Mouse (Mus musculus) MEL (cell line): ENCODE results near the gene Adam17. TPM values are rescaled to one million over a fixed set of nuclear protein-coding genes. Genes with fewer than 3 reads are reported as not detected.

Experiments
- DNase-seq: peaks from one replicate; pipeline ENCODE4 v3.0.0; 2011; ENCODE audit warnings: low read depth, low spot score
- H3K27ac ChIP-seq: 2 replicates; pipeline ENCODE4 v1.5.1; 2012; ENCODE audit warnings: low read depth, mild to moderate bottlenecking, control low read depth, low read length, moderate library complexity; ENCODE audit not compliant: control insufficient read depth
- H3K27me3 ChIP-seq, 2 experiments: fragments of 150-350 bp in 1 of 2; sonication (generic) in 1 of 2; 2 replicates each; pipeline ENCODE4 v1.6.1; 2012; ENCODE audit warnings: low read length in 2 of 2, mild to moderate bottlenecking in 2 of 2, improper control_type of control experiment in 1 of 2, moderate library complexity in 1 of 2; ENCODE audit not compliant: insufficient read depth in 2 of 2, control insufficient read depth in 1 of 2
- H3K36me3 ChIP-seq, 2 experiments: 2 replicates each; pipeline ENCODE4 v1.6.1; 2012 to 2014; ENCODE audit warnings: low read length in 2 of 2, improper control_type of control experiment in 1 of 2, inconsistent platforms in 1 of 2, mild to moderate bottlenecking in 1 of 2; ENCODE audit not compliant: insufficient read depth in 2 of 2, control insufficient read depth in 1 of 2
- H3K4me1 ChIP-seq, 2 experiments: fragments of 150-350 bp in 1 of 2; sonication (generic) in 1 of 2; 2 replicates each; pipeline ENCODE4 v1.6.1; 2012; ENCODE audit warnings: low read length in 2 of 2, improper control_type of control experiment in 1 of 2, mild to moderate bottlenecking in 1 of 2; ENCODE audit not compliant: insufficient read depth in 2 of 2, control insufficient read depth in 1 of 2
- H3K4me3 ChIP-seq, 2 experiments: fragments of 150-350 bp in 1 of 2; sonication (generic) in 1 of 2; 2 replicates each; pipeline ENCODE4 v1.5.1; 2012; ENCODE audit warnings: low read depth in 2 of 2, low read length in 2 of 2, mild to moderate bottlenecking in 2 of 2, moderate library complexity in 2 of 2, control low read depth in 1 of 2, improper control_type of control experiment in 1 of 2; ENCODE audit not compliant: control insufficient read depth in 1 of 2, insufficient read depth in 1 of 2
- H3K79me2 ChIP-seq: 2 replicates; pipeline ENCODE4 v1.6.1; 2012; ENCODE audit warnings: mild to moderate bottlenecking, low read length, moderate library complexity; ENCODE audit not compliant: control insufficient read depth, poor library complexity, insufficient read depth
- H3K9ac ChIP-seq: 2 replicates; pipeline ENCODE4 v1.6.1; 2012; ENCODE audit warnings: low read depth, mild to moderate bottlenecking, control low read depth, low read length, moderate library complexity; ENCODE audit not compliant: control insufficient read depth, poor library complexity, severe bottlenecking
- H3K9me3 ChIP-seq: fragments of 150-350 bp; sonication (generic); replicated peaks from 2 replicates; pipeline ENCODE4 v1.6.1; 2012; ENCODE audit warnings: mild to moderate bottlenecking, low read length, improper control_type of control experiment, moderate library complexity; ENCODE audit not compliant: insufficient read depth
- CHD1 ChIP-seq: IDR thresholded peaks from 2 replicates; pipeline ENCODE4 v1.6.1; 2012; ENCODE audit warnings: low read depth, mild to moderate bottlenecking, inconsistent platforms, low read length, improper control_type of control experiment
- CHD2 ChIP-seq: IDR thresholded peaks from 2 replicates; pipeline ENCODE4 v1.6.1; 2011; ENCODE audit warnings: low read length, improper control_type of control experiment
- CTCF ChIP-seq, 3 experiments: IDR thresholded peaks in 2 of 3; conservative IDR thresholded peaks in 1 of 3; 2 replicates each; pipeline ENCODE4 v1.5.1; 2011 to 2012; ENCODE audit warnings: low read length in 3 of 3, low read depth in 2 of 3, mild to moderate bottlenecking in 2 of 3, improper control_type of control experiment in 1 of 3, inconsistent platforms in 1 of 3, mixed read lengths in 1 of 3, moderate library complexity in 1 of 3; ENCODE audit not compliant: control insufficient read depth in 1 of 3, insufficient read depth in 1 of 3, poor library complexity in 1 of 3, severe bottlenecking in 1 of 3
- E2F4 ChIP-seq: IDR thresholded peaks from 2 replicates; pipeline ENCODE4 v1.6.1; 2011; ENCODE audit warnings: low read depth, low read length, improper control_type of control experiment, borderline replicate concordance
- EP300 ChIP-seq, 2 experiments: IDR thresholded peaks; 2 replicates each; pipeline ENCODE4 v1.6.1; 2011; ENCODE audit warnings: improper control_type of control experiment in 2 of 2, low read length in 2 of 2, low read depth in 1 of 2, mild to moderate bottlenecking in 1 of 2
- GATA1 ChIP-seq: IDR thresholded peaks from 2 replicates; pipeline ENCODE4 v1.6.1; 2011; ENCODE audit warnings: low read depth, low read length, improper control_type of control experiment
- HCFC1 ChIP-seq: IDR thresholded peaks from 2 replicates; pipeline ENCODE4 v1.6.1; 2012; ENCODE audit warnings: low read depth, mild to moderate bottlenecking, inconsistent platforms, low read length, improper control_type of control experiment, moderate library complexity
- MAFK ChIP-seq: IDR thresholded peaks from 2 replicates; pipeline ENCODE4 v1.6.1; 2011; ENCODE audit warnings: low read depth, mild to moderate bottlenecking, low read length, improper control_type of control experiment, borderline replicate concordance
- MEF2A ChIP-seq: IDR thresholded peaks from 2 replicates; pipeline ENCODE4 v1.6.1; 2014; ENCODE audit warnings: low read depth, mild to moderate bottlenecking, inconsistent platforms, low read length, improper control_type of control experiment; ENCODE audit not compliant: poor library complexity, insufficient replicate concordance, severe bottlenecking; ENCODE audit errors: extremely low read depth
- MYB ChIP-seq: IDR thresholded peaks from 2 replicates; pipeline ENCODE4 v1.6.1; 2011; ENCODE audit warnings: mild to moderate bottlenecking, low read depth, low read length, improper control_type of control experiment
- MYC ChIP-seq: IDR thresholded peaks from 2 replicates; pipeline ENCODE4 v1.6.1; 2011; ENCODE audit warnings: low read depth, mild to moderate bottlenecking, low read length, improper control_type of control experiment, moderate library complexity
- NRF1 ChIP-seq: IDR thresholded peaks from 2 replicates; pipeline ENCODE4 v1.6.1; 2014; ENCODE audit warnings: low read depth, mild to moderate bottlenecking, inconsistent platforms, low read length, improper control_type of control experiment, moderate library complexity; ENCODE audit not compliant: poor library complexity, insufficient read depth, severe bottlenecking
- POLR2A ChIP-seq, 2 experiments: IDR thresholded peaks; 2 replicates each; pipeline ENCODE4 v1.6.1; 2011 to 2012; ENCODE audit warnings: low read length in 2 of 2, mild to moderate bottlenecking in 2 of 2, control low read depth in 1 of 2, improper control_type of control experiment in 1 of 2, low read depth in 1 of 2, moderate library complexity in 1 of 2; ENCODE audit not compliant: control insufficient read depth in 1 of 2, insufficient read depth in 1 of 2, poor library complexity in 1 of 2
- POLR2AphosphoS5 ChIP-seq: IDR thresholded peaks from 2 replicates; pipeline ENCODE4 v1.6.1; 2012; ENCODE audit warnings: low read depth, borderline replicate concordance, mild to moderate bottlenecking, inconsistent platforms, low read length, moderate library complexity, mixed read lengths
- SIN3A ChIP-seq: IDR thresholded peaks from 2 replicates; pipeline ENCODE4 v1.6.1; 2012; ENCODE audit warnings: low read length, improper control_type of control experiment, inconsistent platforms
- TAL1 ChIP-seq: IDR thresholded peaks from 2 replicates; pipeline ENCODE4 v1.6.1; 2012; ENCODE audit warnings: mild to moderate bottlenecking, inconsistent platforms, low read length, moderate library complexity, mixed read lengths
- TBP ChIP-seq: IDR thresholded peaks from 2 replicates; pipeline ENCODE4 v1.8.0; 2011; ENCODE audit warnings: low read depth, low read length, improper control_type of control experiment
- USF1 ChIP-seq: IDR thresholded peaks from 2 replicates; pipeline ENCODE4 v1.6.1; 2014; ENCODE audit warnings: low read depth, mild to moderate bottlenecking, inconsistent platforms, low read length, improper control_type of control experiment, moderate library complexity
- USF2 ChIP-seq, 2 experiments: IDR thresholded peaks; 2 replicates each; pipeline ENCODE4 v1.6.1; 2011 to 2012; ENCODE audit warnings: improper control_type of control experiment in 2 of 2, low read length in 2 of 2, borderline replicate concordance in 1 of 2, inconsistent platforms in 1 of 2, low read depth in 1 of 2, mild to moderate bottlenecking in 1 of 2; ENCODE audit not compliant: insufficient read depth in 1 of 2
- polyA plus RNA-seq, 2 experiments: library from polyadenylated mRNA; stranded (reverse) in 1 of 2; unstranded in 1 of 2; fragments of >175 nt in 1 of 2; fragments of >200 nt in 1 of 2; gene quantifications; 2 replicates each; pipeline versions ENCODE4 v1.2.1 to v1.2.4; 2012; ENCODE audit warnings: low replicate concordance in 2 of 2, low read depth in 1 of 2; ENCODE audit not compliant: insufficient read length in 2 of 2, insufficient read depth in 1 of 2, missing spikeins in 1 of 2
- total RNA-seq: library from RNA; depleted of rRNA; stranded (reverse); fragments of 300-350 nt; gene quantifications from 2 replicates; pipeline ENCODE4 v1.2.3, GENCODE M21; 2012

Adam17 gene
- total and polyA plus RNA-seq, 3 experiments = 12.9 to 14.2 TPM; not detected in 1

GRCm38 (mm10) chr12:21302361-21302783 is 71.1 kb downstream of the Adam17 start:
- H3K27me3 ChIP-seq = no peaks in the 10 kb centered on the region
- no peak for TF ChIP-seq CHD2
- no peak for TF ChIP-seq POLR2A (IDR thresholded peaks at IDR 0.05; ENCODE audit: control insufficient read depth in 1 of 2, insufficient read depth in 1 of 2, low read depth in 1 of 2, low read length in 2 of 2, poor library complexity in 1 of 2)
- TF ChIP-seq CTCF (IDR thresholded peaks at IDR 0.05 in 2 of 3, conservative IDR thresholded peaks at IDR 0.05 in 1 of 3; ENCODE audit: control insufficient read depth in 1 of 3, insufficient read depth in 1 of 3, low read depth in 2 of 3, low read length in 3 of 3, poor library complexity in 1 of 3, severe bottlenecking in 1 of 3) = no peak
- TF ChIP-seq USF1 = no peak
- no peaks in the 10 kb centered on the region; a peak in 1 of 4 replicates for H3K36me3 ChIP-seq
- no peak overlapping the region for H3K9ac ChIP-seq
- no peaks in the 10 kb centered on the region for H3K79me2 ChIP-seq
- H3K27ac ChIP-seq = no peak overlapping the region
- no peaks in the 10 kb centered on the region for H3K9me3 ChIP-seq
- H3K4me1 ChIP-seq = no peaks in the 10 kb centered on the region
- DNase-seq = no peak
- no peak overlapping the region for H3K4me3 ChIP-seq

- no peak for DNase-seq
- TF ChIP-seq SIN3A (no peak), CHD1 (no peak), MYC (no peak), MEF2A (no peak)
- no peaks in the 10 kb centered on the region for H3K4me1 ChIP-seq
- H3K79me2 ChIP-seq = no peaks in the 10 kb centered on the region
- no peaks in the 10 kb centered on the region for H3K9me3 ChIP-seq
- no peaks in the 10 kb centered on the region for H3K27me3 ChIP-seq
- no peaks in the 10 kb centered on the region; a peak in 1 of 4 replicates for H3K36me3 ChIP-seq
- no peak overlapping the region for H3K27ac ChIP-seq
- H3K4me3 ChIP-seq = no peak overlapping the region
- no peak overlapping the region for H3K9ac ChIP-seq
Measured at GRCm38 (mm10) chr12:21301932-21302331, 71.5 kb downstream of the Adam17 start.

- Histone ChIP-seq H3K9me3 (no peaks in the 10 kb centered on the region), H3K4me1 (no peaks in the 10 kb centered on the region)
- no peak for TF ChIP-seq USF2 (IDR thresholded peaks at IDR 0.05; ENCODE audit: borderline replicate concordance in 1 of 2, insufficient read depth in 1 of 2, low read depth in 1 of 2, low read length in 2 of 2)
- TF ChIP-seq E2F4 = no peak
- TF ChIP-seq TBP = no peak
- TF ChIP-seq POLR2AphosphoS5 = no peak
- no peak for TF ChIP-seq TAL1
- no peak for TF ChIP-seq MYB
- TF ChIP-seq HCFC1 = no peak
- TF ChIP-seq GATA1 = no peak
- no peak for TF ChIP-seq USF1
- TF ChIP-seq MYC = no peak
- no peak for TF ChIP-seq NRF1
- no peak for TF ChIP-seq CHD2
- TF ChIP-seq MAFK = no peak
- no peak for TF ChIP-seq EP300 (IDR thresholded peaks at IDR 0.05; ENCODE audit: low read depth in 1 of 2, low read length in 2 of 2)
- TF ChIP-seq, all 39 proteins: peak for 0
- Histone ChIP-seq H3K4me3 (no peak overlapping the region), H3K36me3 (no peaks in the 10 kb centered on the region), H3K27ac (no peak overlapping the region), H3K9ac (no peak overlapping the region), H3K79me2 (no peaks in the 10 kb centered on the region), H3K27me3 (no peaks in the 10 kb centered on the region)
- DNase-seq = no peak
Measured at GRCm38 (mm10) chr12:21301324-21301723, 72.1 kb downstream of the Adam17 start.
